Mouse (Mus musculus) limb, embryonic 15.5 days (tissue): ENCODE data around the gene Gm28308. TPM values are rescaled to one million over a fixed set of nuclear protein-coding genes. Genes with fewer than 3 reads are reported as not detected.
A peak's percentile ranks its signal among the peaks of the same experiment; 100 is the strongest.

Experiments
- ATAC-seq: fragments of 200-750 bp; cut with Nextera tagmentation; 2 replicates; pipeline ENCODE4 v1.8.0; 2017; ENCODE audit warnings: low read depth, moderate TSS enrichment; ENCODE audit not compliant: insufficient number of reproducible peaks, low FRiP score, low TSS enrichment
- H3K27ac ChIP-seq: fragments of 300-500 bp; sonication (generic); 2 replicates; pipeline ENCODE4 v1.5.1; 2015; ENCODE audit warnings: moderate library complexity, mild to moderate bottlenecking, inconsistent platforms
- H3K27me3 ChIP-seq: fragments of 300-500 bp; sonication (generic); 2 replicates; pipeline ENCODE4 v1.6.1; 2015; ENCODE audit warnings: inconsistent platforms
- H3K36me3 ChIP-seq: fragments of 300-500 bp; sonication (generic); 2 replicates; pipeline ENCODE4 v1.6.1; 2015; ENCODE audit warnings: inconsistent platforms
- H3K4me1 ChIP-seq: fragments of 300-500 bp; sonication (generic); 2 replicates; pipeline ENCODE4 v1.6.1; 2015; ENCODE audit warnings: inconsistent platforms
- H3K4me2 ChIP-seq: fragments of 300-500 bp; sonication (generic); 2 replicates; pipeline ENCODE4 v1.6.1; 2015; ENCODE audit warnings: mild to moderate bottlenecking, inconsistent platforms
- H3K4me3 ChIP-seq: fragments of 300-500 bp; sonication (generic); 2 replicates; pipeline ENCODE4 v1.5.1; 2015; ENCODE audit warnings: mild to moderate bottlenecking, inconsistent platforms
- H3K9ac ChIP-seq: fragments of 300-500 bp; sonication (generic); 2 replicates; pipeline ENCODE4 v1.6.1; 2015; ENCODE audit warnings: inconsistent platforms
- H3K9me3 ChIP-seq: fragments of 300-500 bp; sonication (generic); 2 replicates; pipeline ENCODE4 v1.6.1; 2016; ENCODE audit warnings: inconsistent platforms
- WGBS: fragments of 180-500 bp; shearing (Covaris S2); methylation state at CpG from one replicate; pipeline ENCODE4 v1.1.7; 2015; 5-methylcytosine and 5-hydroxymethylcytosine counted together
- polyA plus RNA-seq: library from polyadenylated mRNA; unstranded; fragments of >200 nt; fragmentation: Nextera tagmentation; extraction: Ambion mirVana; gene quantifications from 2 replicates; pipeline ENCODE4 v1.2.1, GENCODE M21; 2015

Gm28308 gene
- polyA plus RNA-seq, 1 experiment from 2014 or later = 0.70 TPM

DNA sequence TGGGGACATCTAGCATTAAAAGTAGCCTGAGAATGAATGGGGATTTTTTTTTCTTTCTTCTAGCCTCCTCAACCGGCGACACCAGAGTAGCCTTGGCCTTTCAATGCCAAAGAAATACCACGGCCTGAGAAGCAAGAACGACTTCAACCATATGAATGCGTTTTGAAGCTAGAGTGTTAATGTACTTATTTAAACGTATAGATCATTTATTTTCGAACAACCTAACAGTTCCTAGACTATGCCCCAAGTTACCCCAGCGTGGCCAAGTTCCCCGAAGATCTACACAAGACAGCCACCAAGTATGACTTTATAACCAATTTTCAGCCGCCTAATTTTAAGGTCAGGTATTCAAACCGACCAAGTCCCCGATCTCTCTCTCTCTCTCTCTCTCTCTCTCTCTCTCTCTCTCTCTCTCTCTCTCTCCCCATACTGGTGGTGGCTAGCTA is 7.7 kb upstream of the Gm28308 start:
- 13% methylated on average over 12 of the region's 12 CpGs for WGBS
- Histone ChIP-seq H3K27me3 (peaks cover 16% of the 10 kb centered on the region), H3K9ac (peak overlapping the region; percentile 66; the same call in 1 of the 2 replicates), H3K4me3 (peak overlapping the region; percentile 68), H3K9me3 (no peaks in the 10 kb centered on the region), H3K27ac (peak overlapping the region; percentile 95), H3K36me3 (no peaks in the 10 kb centered on the region), H3K4me1 (peaks cover 46% of the 10 kb centered on the region), H3K4me2 (peak overlapping the region; percentile 86)
- no peak for ATAC-seq

DNA sequence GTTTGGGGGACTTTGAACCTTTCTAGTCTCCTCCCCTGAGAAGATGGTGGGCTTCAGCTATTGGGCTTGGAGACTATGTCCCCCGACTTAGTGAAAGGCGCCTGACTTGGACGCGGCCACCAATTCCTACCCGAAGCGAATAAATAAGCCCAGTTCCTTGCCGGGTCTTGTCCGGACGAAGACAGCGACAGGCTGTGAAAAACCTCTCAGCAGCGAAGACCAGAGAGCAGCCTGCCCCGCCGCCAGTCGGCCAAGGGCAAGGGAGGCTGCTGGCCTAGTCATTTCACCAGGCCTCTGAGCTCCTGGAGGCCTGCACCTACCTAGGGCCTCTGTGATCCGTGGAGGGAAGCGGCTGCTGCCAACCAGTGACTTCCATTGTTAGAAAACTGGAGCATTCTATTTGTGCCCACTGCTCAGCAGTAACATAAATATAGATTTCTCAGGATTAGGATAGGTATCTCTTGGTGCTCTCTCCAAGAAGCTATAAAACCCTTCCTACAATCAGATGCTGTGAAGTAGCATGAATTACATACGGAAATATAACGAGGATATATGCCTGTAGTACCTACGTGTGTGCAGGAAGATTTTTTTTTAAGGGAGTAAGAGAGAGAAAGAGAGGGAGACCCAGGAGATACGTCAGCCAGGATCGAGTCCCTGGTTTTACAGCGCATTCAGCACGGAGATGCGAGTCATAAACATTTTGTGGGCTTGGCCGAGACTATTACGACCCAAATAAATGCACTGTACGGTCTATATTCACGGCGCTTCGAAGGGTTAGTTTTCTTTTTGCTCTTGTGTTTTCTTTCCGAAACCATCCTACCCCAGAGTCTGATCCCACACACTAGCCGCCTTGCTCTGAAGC is 7.1 kb upstream of the Gm28308 start:
- Histone ChIP-seq H3K27me3 (peaks cover 21% of the 10 kb centered on the region), H3K4me2 (peak overlapping the region; percentile 86), H3K9ac (no peak overlapping the region), H3K4me3 (peak overlapping the region; percentile 68), H3K9me3 (no peaks in the 10 kb centered on the region), H3K27ac (peak overlapping the region; percentile 95; the same call in 1 of the 2 replicates), H3K36me3 (no peaks in the 10 kb centered on the region), H3K4me1 (peaks cover 50% of the 10 kb centered on the region)
- 35% methylated on average over 32 of the region's 32 CpGs for WGBS
- no peak for ATAC-seq

DNA sequence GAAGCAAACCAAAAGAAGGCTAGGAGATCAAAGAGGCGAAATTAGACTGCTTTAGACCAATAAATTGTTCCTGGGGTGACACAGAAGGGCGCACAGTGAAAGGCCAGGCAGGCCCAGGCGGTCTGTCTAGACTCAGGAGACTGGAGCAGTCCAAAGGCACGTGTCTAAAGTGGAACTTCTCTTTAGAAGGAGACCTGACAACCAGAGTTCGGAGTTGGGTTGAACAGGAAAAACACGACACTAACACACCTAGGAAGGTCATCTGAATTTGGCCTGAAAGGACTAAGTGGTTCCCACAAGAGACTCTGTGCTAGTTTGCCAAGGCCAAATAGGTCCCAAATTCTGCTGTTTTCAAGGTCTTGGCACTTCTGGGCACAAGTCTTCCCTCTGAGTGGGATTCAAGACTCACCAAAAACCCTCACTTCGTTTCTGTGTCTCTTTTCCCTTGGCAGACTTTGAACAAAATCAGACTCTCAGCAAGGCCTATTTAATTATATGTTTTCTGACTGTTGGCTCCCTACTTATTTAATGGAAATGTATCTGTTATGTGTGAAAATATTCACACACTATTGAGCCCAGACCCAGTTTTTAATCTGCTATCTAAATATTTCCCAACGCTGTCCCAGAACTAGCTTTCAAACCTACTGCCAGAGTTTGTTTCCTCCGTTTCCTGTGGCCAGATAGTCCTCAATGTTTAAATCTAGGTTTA is 6.2 kb upstream of the Gm28308 start:
- H3K4me2 ChIP-seq = peak overlapping the region; percentile 86
- H3K4me3 ChIP-seq = no peak overlapping the region
- peaks cover 50% of the 10 kb centered on the region for H3K4me1 ChIP-seq
- peaks cover 30% of the 10 kb centered on the region for H3K27me3 ChIP-seq
- ATAC-seq = no peak
- no peaks in the 10 kb centered on the region for H3K9me3 ChIP-seq
- H3K27ac ChIP-seq = 0 out of 2 replicates have a peak overlapping the region, but pooled peaks have one; percentile 17
- H3K9ac ChIP-seq = no peak overlapping the region
- whole genome bisulfite sequencing = 75% methylated on average over 9 of the region's 9 CpGs
- no peaks in the 10 kb centered on the region for H3K36me3 ChIP-seq

DNA sequence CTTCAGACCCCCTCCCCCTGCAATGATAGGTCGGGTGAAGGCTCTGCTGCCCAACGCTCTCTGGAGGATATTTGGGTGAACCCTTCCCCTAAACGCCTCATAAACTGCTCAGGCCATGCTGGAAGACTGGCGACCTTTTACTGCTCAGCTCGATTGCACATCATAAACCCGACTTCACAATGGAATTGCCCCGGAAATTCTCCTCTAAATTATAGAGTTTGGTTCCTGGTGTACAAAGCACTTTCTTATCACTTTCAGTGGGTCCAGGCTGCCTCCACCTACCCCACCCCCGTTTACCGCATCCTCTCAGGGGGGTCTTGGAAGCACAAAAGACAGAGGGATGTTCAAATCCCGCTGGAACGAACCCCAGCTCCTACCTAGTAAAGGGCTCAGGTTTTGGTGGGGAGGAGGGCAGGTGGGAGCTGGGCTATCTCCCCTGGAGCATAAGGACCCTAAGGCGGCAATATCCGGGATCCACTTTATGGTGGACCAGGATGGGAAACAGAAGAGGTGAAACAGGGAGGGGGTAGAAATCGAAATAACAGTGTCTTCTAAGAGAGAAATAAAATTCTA is 5.6 kb upstream of the Gm28308 start:
- no peak for ATAC-seq
- Histone ChIP-seq H3K36me3 (no peaks in the 10 kb centered on the region), H3K4me1 (peaks cover 51% of the 10 kb centered on the region), H3K27me3 (peaks cover 32% of the 10 kb centered on the region), H3K27ac (0 out of 2 replicates have a peak overlapping the region, but pooled peaks have one; percentile 17), H3K9ac (no peak overlapping the region), H3K4me3 (no peak overlapping the region), H3K9me3 (no peaks in the 10 kb centered on the region), H3K4me2 (peak overlapping the region; percentile 83; the same call in 1 of the 2 replicates)
- 43% methylated on average over 14 of the region's 14 CpGs for WGBS

DNA sequence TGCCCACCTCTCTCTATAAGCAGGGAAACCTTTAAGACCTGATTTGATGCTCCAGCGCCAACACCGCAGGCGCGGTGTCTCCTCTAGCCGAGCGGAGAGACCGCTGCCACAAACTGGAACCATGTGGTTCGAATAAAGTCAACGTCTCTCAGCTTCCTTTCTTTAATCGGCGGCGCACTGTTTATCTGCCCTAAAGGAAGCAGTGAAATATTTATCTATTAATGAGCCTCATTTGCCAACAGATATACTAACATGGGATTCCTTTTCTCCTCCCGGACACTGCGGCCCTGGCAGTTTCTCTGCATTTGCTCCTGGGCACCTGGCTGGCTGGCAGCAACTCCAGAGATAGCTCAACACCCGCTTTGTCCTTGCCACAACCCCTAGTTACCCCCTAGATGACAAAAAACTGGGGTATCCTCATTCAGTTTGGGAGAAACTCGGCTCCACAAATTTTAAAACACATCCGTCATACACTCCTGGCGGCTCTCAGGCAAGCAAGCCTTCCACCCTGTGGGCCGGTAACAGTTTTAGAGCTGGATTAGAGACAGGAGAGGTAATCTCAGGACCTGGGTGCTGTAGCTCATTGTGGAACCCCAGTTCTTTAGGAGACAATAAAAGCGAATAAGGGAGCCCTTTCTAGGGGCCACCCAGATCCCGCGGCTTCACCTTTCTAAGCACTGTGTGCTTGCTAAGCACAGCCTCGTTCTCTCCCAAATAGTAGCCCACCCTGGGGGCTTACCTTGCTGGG is 4.9 kb upstream of the Gm28308 start:
- Histone ChIP-seq H3K4me2 (peak overlapping the region; percentile 83), H3K27me3 (peaks cover 32% of the 10 kb centered on the region), H3K4me1 (peaks cover 54% of the 10 kb centered on the region), H3K9me3 (no peaks in the 10 kb centered on the region), H3K4me3 (peak overlapping the region; percentile 53), H3K9ac (peak overlapping the region; percentile 34), H3K36me3 (no peaks in the 10 kb centered on the region), H3K27ac (peak overlapping the region; percentile 82)
- ATAC-seq = no peak
- 19% methylated on average over 23 of the region's 23 CpGs for WGBS

DNA sequence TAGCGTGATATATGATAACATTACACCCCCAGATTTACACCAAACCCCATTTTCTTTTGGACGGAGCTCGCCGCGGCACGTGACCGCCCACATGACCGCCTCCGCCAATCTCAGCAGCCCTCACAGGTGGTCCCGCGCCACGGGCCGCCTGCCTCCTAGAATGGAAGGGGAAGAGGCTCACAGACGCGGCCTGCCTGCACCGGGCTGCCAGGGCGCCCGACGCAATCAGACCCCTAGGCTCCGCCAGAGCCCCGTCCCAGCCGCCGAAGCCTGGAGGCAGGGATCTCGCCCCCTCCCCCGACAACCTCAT is 4.3 kb upstream of the Gm28308 start:
- peak; percentile 68 for ATAC-seq
- H3K27ac ChIP-seq = peak overlapping the region; percentile 89
- H3K4me2 ChIP-seq = peak overlapping the region; percentile 83

DNA sequence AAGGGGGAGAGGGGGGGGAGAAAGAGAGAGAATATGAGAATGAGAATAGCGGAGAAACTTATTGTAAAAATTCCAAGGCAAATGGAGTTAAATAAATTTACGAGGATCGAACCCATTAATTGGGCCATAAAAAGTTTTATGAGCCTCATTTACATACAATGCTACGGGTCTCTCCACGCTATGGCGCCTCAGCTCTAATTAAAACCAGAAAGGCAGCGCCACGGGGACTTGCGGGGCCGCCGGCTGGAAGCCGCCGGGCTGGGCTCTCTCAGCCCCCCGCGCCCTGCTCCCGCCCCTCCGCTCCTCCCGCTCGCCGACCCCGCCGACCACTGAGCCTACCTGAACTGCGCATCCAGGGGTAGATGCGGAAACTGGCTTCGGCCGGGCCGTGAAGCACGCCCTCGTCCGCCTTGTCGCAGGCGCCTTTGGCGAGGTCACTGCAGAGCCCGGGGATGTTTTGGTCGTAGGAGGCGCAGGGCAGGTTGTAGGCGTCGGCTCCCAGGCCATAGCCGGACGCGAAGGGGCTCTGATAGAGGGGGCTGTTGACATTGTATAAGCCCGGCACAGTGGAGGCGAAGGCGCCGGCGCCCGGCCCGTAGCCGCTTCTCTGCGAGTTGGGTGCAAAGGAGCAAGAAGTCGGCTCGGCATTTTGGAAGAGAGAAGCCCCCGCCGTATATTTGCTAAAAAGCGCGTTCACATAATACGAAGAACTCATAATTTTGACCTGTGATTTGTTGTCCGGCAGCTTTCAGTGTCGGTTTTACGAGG is 3.7 kb upstream of the Gm28308 start:
- Histone ChIP-seq H3K27ac (peak overlapping the region; percentile 89), H3K4me2 (peak overlapping the region; percentile 83)

More for the DNA sequence above, 4.3 kb upstream of the Gm28308 start:
- Histone ChIP-seq H3K4me1 (peaks cover 61% of the 10 kb centered on the region), H3K9ac (peak overlapping the region; percentile 45), H3K36me3 (no peaks in the 10 kb centered on the region), H3K27me3 (peaks cover 32% of the 10 kb centered on the region), H3K9me3 (no peaks in the 10 kb centered on the region), H3K4me3 (peak overlapping the region; percentile 53)
- WGBS = under 1% methylated on average over 25 of the region's 25 CpGs

DNA sequence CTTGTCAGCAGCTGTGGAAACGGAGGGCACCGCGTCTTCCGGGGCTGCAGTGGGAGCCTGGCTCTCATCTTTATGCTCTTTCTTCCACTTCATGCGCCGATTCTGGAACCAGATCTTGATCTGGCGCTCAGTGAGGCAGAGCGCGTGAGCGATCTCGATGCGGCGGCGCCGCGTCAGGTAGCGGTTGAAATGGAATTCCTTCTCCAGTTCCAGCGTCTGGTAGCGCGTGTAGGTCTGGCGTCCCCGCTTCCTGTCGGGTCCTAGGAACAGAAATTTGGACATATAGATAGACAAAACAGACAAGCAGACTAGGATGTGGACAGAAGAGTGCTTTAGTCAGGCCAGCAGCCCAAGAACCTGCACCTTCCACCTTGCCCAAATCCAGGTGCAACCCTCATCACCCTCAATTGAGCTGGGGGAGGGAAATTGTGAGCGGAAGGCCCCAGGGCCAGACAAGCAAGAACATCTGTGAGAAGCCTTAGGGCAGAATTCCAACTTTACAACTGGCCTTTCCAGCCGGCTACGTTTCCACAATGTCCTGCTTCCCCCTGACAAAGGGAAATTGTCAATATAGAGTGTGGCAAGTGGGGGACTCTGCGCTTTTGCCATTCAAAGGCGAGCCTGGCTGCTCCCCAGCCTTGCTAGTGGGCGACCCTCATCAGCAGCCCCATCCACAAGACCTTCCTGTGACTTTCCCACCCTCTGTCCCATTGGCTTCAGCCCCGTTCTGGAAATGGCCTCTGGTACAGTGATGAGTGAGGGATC is 2.8 kb upstream of the Gm28308 start:
- 4% methylated on average over 30 of the region's 30 CpGs for WGBS
- Histone ChIP-seq H3K9me3 (no peaks in the 10 kb centered on the region), H3K27ac (0 out of 2 replicates have a peak overlapping the region, but pooled peaks have one; percentile 89), H3K9ac (peak overlapping the region; percentile 45; the same call in 1 of the 2 replicates), H3K4me3 (peak overlapping the region; percentile 53), H3K36me3 (no peaks in the 10 kb centered on the region), H3K4me2 (peak overlapping the region; percentile 83), H3K4me1 (peaks cover 61% of the 10 kb centered on the region), H3K27me3 (peaks cover 35% of the 10 kb centered on the region)
- ATAC-seq = no peak

More for the DNA sequence above, 3.7 kb upstream of the Gm28308 start:
- Histone ChIP-seq H3K4me1 (peaks cover 60% of the 10 kb centered on the region), H3K4me3 (peak overlapping the region; percentile 53), H3K9ac (peak overlapping the region; percentile 45), H3K9me3 (no peaks in the 10 kb centered on the region), H3K27me3 (peaks cover 32% of the 10 kb centered on the region), H3K36me3 (no peaks in the 10 kb centered on the region)
- no peak for ATAC-seq
- under 1% methylated on average over 60 of the region's 60 CpGs for WGBS

DNA sequence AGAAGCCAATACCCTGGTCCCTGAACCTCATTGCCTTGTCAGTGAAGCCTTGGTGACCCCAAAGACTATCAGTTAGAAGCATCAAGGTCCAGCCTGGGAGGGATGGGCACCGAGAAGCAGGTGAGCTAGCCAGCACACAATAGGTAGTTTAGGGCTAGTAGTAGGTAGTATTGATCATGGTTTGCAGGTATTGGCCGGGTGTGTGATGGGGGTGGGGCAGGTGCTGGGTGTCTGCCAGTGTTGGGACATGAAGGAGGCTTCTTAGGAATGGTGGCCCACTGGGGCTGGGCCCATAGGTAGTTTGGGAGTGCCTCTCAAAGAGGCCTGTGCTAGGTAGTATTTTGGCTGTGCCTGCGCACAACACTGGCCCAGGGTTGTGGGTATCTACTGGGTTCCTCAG is 1.9 kb upstream of the Gm28308 start:
- Histone ChIP-seq H3K9me3 (no peaks in the 10 kb centered on the region), H3K27me3 (peaks cover 38% of the 10 kb centered on the region), H3K4me1 (peaks cover 60% of the 10 kb centered on the region), H3K4me3 (no peak overlapping the region), H3K4me2 (peak overlapping the region; percentile 83; the same call in 1 of the 2 replicates), H3K27ac (no peak overlapping the region), H3K36me3 (no peaks in the 10 kb centered on the region), H3K9ac (no peak overlapping the region)
- WGBS = 58% methylated on average over 3 of the region's 3 CpGs
- no peak for ATAC-seq

DNA sequence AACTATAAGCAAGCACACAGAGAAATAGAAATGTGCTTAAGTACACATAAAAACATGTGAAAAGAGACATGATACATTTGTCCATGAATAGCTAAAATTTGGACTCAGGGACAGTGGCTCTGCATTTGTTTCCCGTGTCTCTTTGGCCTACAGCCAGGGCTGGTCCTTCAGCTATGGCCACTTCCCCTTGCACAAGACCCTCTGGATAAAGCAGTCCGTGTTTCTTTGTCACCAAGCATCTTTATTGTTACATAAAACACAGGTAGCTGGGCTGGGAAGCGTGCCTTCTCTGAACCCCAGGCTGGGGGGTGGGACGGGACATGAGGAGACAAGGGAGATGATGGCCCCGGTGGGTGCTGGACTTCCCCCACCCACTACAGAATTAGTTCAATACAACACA is 1.1 kb upstream of the Gm28308 start:
- no peak overlapping the region for H3K4me3 ChIP-seq
- peaks cover 64% of the 10 kb centered on the region for H3K4me1 ChIP-seq
- no peak overlapping the region for H3K4me2 ChIP-seq
- ATAC-seq = no peak
- peaks cover 40% of the 10 kb centered on the region for H3K27me3 ChIP-seq
- H3K9me3 ChIP-seq = no peaks in the 10 kb centered on the region
- H3K36me3 ChIP-seq = no peaks in the 10 kb centered on the region
- H3K9ac ChIP-seq = no peak overlapping the region
- 50% methylated on average over 5 of the region's 5 CpGs for WGBS
- H3K27ac ChIP-seq = no peak overlapping the region
